Mouse (Mus musculus) cortical plate, adult 2 months (tissue): ENCODE results near the gene Gm49403.
"Not testable (repeated sequence)": the region's sequence is repeated elsewhere in the genome, so short reads cannot be mapped to it uniquely, and the experiment has no call there.

Source experiments
- CTCF ChIP-seq: fragments of 200-500 bp; IDR thresholded peaks from 2 replicates; pipeline ENCODE4 v1.5.1; 2011; ENCODE audit warnings: mild to moderate bottlenecking, control low read depth, low read length; ENCODE audit not compliant: insufficient read depth; ENCODE audit errors: extremely low read depth
- POLR2A ChIP-seq: fragments of 200-500 bp; IDR thresholded peaks from 2 replicates; pipeline ENCODE4 v1.6.1; 2011; ENCODE audit warnings: mild to moderate bottlenecking, low read length, control low read depth; ENCODE audit not compliant: insufficient read depth; ENCODE audit errors: extremely low read depth

DNA sequence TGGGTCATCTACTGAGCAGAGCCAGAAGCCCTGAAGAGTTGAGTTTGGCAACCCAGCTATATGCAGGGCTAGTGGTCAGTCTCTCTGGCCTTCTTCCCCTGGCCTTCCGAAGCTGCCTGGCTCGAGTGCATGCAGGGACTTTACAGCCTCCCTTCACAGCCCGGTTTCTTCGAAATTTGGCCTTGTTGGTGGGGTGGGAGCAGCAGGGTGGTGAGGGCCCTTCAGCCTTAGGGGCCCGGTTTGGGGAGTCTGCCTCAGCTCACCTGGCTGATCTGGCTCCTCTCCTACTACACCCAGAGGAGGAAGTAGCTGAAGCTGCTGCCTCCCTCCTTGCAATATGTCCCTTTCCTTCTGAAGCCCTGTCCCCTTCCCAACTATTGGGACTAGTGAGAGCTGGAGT, 12.5 kb downstream of the Gm49403 start:
- not testable (repeated sequence) for TF ChIP-seq CTCF, POLR2A
